Mouse (Mus musculus) limb, embryonic 15.5 days (tissue): ENCODE data around the gene Pdk2. TPM values are rescaled to one million over a fixed set of nuclear protein-coding genes. Genes with fewer than 3 reads are reported as not detected.

Experiments
- ATAC-seq: fragments of 200-750 bp; cut with Nextera tagmentation; 2 replicates; pipeline ENCODE4 v1.8.0; 2017; ENCODE audit warnings: low read depth, moderate TSS enrichment; ENCODE audit not compliant: insufficient number of reproducible peaks, low FRiP score, low TSS enrichment
- H3K27ac ChIP-seq: fragments of 300-500 bp; sonication (generic); 2 replicates; pipeline ENCODE4 v1.5.1; 2015; ENCODE audit warnings: moderate library complexity, mild to moderate bottlenecking, inconsistent platforms
- H3K27me3 ChIP-seq: fragments of 300-500 bp; sonication (generic); 2 replicates; pipeline ENCODE4 v1.6.1; 2015; ENCODE audit warnings: inconsistent platforms
- H3K36me3 ChIP-seq: fragments of 300-500 bp; sonication (generic); 2 replicates; pipeline ENCODE4 v1.6.1; 2015; ENCODE audit warnings: inconsistent platforms
- H3K4me1 ChIP-seq: fragments of 300-500 bp; sonication (generic); 2 replicates; pipeline ENCODE4 v1.6.1; 2015; ENCODE audit warnings: inconsistent platforms
- H3K4me2 ChIP-seq: fragments of 300-500 bp; sonication (generic); 2 replicates; pipeline ENCODE4 v1.6.1; 2015; ENCODE audit warnings: mild to moderate bottlenecking, inconsistent platforms
- H3K4me3 ChIP-seq: fragments of 300-500 bp; sonication (generic); 2 replicates; pipeline ENCODE4 v1.5.1; 2015; ENCODE audit warnings: mild to moderate bottlenecking, inconsistent platforms
- H3K9ac ChIP-seq: fragments of 300-500 bp; sonication (generic); 2 replicates; pipeline ENCODE4 v1.6.1; 2015; ENCODE audit warnings: inconsistent platforms
- H3K9me3 ChIP-seq: fragments of 300-500 bp; sonication (generic); 2 replicates; pipeline ENCODE4 v1.6.1; 2016; ENCODE audit warnings: inconsistent platforms
- WGBS: fragments of 180-500 bp; shearing (Covaris S2); methylation state at CpG from one replicate; pipeline ENCODE4 v1.1.7; 2015; 5-methylcytosine and 5-hydroxymethylcytosine counted together
- polyA plus RNA-seq: library from polyadenylated mRNA; unstranded; fragments of >200 nt; fragmentation: Nextera tagmentation; extraction: Ambion mirVana; gene quantifications from 2 replicates; pipeline ENCODE4 v1.2.1, GENCODE M21; 2015

Pdk2 gene
- polyA plus RNA-seq, 1 experiment from 2014 or later = 33.4 TPM

GRCm38 (mm10) chr11:95077956-95078355, 36.8 kb upstream of the Pdk2 start:
- Histone ChIP-seq H3K4me2 (no peak overlapping the region), H3K36me3 (no peaks in the 10 kb centered on the region), H3K4me1 (peaks cover 35% of the 10 kb centered on the region), H3K27ac (no peak overlapping the region), H3K4me3 (no peak overlapping the region), H3K9ac (no peak overlapping the region), H3K27me3 (peaks cover 61% of the 10 kb centered on the region), H3K9me3 (no peaks in the 10 kb centered on the region)
- 57% methylated on average over 7 of the region's 7 CpGs for WGBS
- ATAC-seq = no peak

DNA sequence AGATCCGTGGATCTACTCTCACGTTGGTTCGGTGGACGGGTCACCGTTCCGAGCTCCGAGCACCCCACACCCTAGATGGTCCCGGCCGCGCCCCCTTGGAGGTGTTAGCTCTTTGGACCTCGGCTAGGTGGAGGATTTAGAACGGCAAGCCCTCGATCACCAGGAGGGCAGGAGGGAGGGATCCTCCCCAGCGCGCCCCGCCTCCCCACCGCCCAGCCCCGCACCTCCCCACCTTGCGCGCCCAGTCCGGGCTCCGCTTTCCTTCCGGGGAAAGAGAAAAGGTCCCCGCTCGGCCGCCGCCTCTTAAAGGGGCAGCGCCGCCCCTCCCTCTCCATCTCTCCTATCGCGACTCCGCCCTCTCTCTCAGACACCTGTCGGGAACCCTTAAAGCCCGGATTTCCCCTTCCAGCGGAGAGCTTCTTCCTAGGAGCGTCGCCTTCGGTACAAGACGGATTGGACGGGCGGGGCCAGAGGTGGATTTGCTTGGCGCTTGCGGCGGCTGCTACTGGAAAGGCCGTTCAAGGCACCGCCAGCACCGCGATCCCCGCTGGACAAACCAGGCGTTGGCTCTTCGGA, 35.5 kb upstream of the Pdk2 start, which contains the start of gene Itga3:
TSS of gene Itga3 (minus strand) at position 266 of the 576 bp plus-strand sequence.
- ATAC-seq = peak; percentile 38; the same call in 1 of the 2 replicates
- Histone ChIP-seq H3K4me1 (peaks cover 49% of the 10 kb centered on the region), H3K36me3 (no peaks in the 10 kb centered on the region), H3K27ac (no peak within 1 kb of the TSS), H3K27me3 (peaks cover 65% of the 10 kb centered on the region), H3K4me3 (peak within 1 kb of the TSS; percentile 52), H3K9ac (peak within 1 kb of the TSS; percentile 44; the same call in 1 of the 2 replicates), H3K9me3 (no peaks in the 10 kb centered on the region), H3K4me2 (peak within 1 kb of the TSS; percentile 89)
- WGBS = under 1% methylated on average over 47 of the region's 51 CpGs

DNA sequence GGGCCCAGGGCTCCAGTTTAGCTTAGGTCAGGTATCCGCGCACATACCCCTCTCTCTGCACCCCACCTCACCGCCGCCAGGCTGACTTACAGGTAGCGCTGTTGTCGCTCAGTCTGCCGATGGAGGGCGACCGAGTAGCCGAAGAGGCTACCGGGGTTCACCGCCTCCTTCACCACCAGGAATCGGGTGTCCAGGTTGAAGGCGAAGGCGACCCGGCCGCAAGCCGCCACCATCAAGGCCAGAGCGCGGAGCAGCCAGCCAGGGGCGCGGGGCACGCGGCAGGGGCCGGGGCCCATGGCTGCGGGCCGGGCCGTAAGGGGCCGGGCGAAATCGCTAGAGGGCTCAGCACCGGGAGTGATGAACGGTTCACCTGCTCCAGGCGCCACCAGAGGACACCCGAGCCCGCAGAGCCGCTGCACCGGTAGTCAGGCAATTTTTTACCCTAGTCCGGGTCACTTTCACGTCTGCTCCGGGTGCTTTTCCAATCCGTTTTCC, 34.9 kb upstream of the Pdk2 start:
- H3K36me3 ChIP-seq = no peaks in the 10 kb centered on the region
- 1% methylated on average over 42 of the region's 42 CpGs for WGBS
- H3K27me3 ChIP-seq = peaks cover 65% of the 10 kb centered on the region
- no peak for ATAC-seq
- H3K4me3 ChIP-seq = peak overlapping the region; percentile 52
- no peaks in the 10 kb centered on the region for H3K9me3 ChIP-seq
- H3K4me1 ChIP-seq = peaks cover 54% of the 10 kb centered on the region
- H3K9ac ChIP-seq = peak overlapping the region; percentile 44; the same call in 1 of the 2 replicates
- H3K4me2 ChIP-seq = peak overlapping the region; percentile 89
- H3K27ac ChIP-seq = no peak overlapping the region

DNA sequence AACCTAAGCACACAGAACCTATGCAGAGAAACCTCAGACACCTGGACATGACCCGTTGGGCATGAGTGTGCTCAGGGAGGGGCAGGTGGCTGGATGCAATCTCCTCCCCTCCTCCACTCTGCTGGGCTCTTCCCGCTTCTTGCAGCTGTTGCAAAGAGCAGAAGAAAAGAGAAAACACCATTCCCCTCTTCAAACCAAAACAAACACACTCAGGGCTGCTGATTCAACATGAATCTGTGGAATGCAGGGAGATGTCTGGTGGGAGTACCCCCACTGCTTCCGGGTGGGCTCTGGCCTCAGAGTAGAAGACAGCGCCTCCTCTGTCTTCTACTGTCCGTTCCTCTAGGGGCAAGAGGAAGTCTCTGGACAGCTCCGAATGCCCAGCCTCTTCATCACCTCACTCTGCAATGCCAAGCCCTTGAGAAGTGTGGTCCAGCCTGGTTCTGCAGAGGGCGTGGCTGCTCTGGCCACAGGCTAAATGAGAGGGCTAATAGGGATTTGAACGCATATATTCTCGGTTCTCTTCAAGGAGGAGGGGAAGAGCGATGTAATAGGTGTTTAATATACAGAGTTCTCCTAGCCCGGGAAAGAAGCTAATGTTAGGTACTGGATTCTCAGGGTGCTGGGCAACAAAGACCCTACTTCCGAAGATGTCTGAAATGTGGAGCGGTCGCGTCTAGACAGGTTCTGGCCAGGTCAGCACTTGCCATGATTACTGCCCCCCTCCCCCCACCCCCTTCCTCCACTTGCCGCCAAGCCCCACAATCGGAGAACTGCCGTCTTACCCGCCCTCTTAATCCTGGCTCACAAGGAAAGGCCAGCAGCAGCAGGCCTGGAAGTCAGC, 34.3 kb upstream of the Pdk2 start:
- no peak for ATAC-seq
- Histone ChIP-seq H3K27me3 (peaks cover 65% of the 10 kb centered on the region), H3K9ac (0 out of 2 replicates have a peak overlapping the region, but pooled peaks have one; percentile 44), H3K27ac (no peak overlapping the region), H3K4me1 (peaks cover 60% of the 10 kb centered on the region), H3K4me3 (peak overlapping the region; percentile 52), H3K4me2 (peak overlapping the region; percentile 89), H3K36me3 (no peaks in the 10 kb centered on the region), H3K9me3 (no peaks in the 10 kb centered on the region)
- 8% methylated on average over 19 of the region's 19 CpGs for WGBS

- Histone ChIP-seq H3K4me1 (peaks cover 61% of the 10 kb centered on the region), H3K9ac (no peak overlapping the region), H3K9me3 (no peaks in the 10 kb centered on the region), H3K36me3 (no peaks in the 10 kb centered on the region), H3K4me2 (peak overlapping the region; percentile 89), H3K27me3 (peaks cover 64% of the 10 kb centered on the region), H3K27ac (no peak overlapping the region), H3K4me3 (peak overlapping the region; percentile 52)
- no peak for ATAC-seq
- 59% methylated on average over 4 of the region's 4 CpGs for WGBS
Observed at GRCm38 (mm10) chr11:95074694-95075093, 33.5 kb upstream of the Pdk2 start.

DNA sequence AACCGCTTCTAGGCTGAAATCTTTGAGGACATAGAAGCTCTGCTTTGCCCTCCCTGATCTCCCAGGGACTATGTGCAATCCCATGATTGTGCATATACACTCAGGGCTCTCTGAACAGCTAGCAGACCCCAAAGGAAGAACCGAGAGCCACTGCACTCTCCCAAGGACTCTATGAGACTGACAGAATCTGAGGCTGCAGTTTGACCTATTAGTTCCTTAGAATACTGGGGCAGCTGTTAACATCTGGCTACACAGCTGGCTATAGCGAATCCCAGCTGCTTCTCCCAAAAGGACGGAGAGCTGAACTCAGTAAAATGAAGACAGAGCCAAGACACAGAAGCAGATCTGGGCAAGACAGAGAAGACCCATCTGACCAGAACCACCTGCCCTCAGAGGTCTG, 32.7 kb upstream of the Pdk2 start:
- WGBS = 61% methylated on average over 4 of the region's 4 CpGs
- H3K4me1 ChIP-seq = peaks cover 57% of the 10 kb centered on the region
- H3K9ac ChIP-seq = no peak overlapping the region
- no peak overlapping the region for H3K27ac ChIP-seq
- H3K9me3 ChIP-seq = no peaks in the 10 kb centered on the region
- no peak for ATAC-seq
- no peak overlapping the region for H3K4me3 ChIP-seq
- H3K27me3 ChIP-seq = peaks cover 55% of the 10 kb centered on the region
- H3K36me3 ChIP-seq = no peaks in the 10 kb centered on the region
- no peak overlapping the region for H3K4me2 ChIP-seq

DNA sequence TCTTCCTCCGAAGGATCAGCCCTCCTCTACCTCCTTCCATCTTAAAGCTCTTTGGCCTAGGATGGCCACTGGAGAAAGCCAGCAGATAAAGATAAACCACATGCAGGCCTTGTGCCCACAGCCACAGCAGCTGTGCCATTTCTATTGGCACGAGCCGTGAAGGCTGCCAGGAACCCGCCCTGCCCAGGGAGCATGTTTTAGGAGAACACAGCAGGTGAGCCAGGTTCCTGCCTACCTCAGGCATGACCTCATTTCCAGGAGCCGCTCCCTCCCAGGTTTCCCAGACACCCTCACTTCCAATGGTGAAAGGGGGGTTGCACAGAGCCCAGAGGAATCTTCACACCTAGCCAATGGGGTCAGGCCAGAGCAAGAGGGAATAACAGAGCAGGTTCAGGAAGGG, 31.6 kb upstream of the Pdk2 start:
- H3K27ac ChIP-seq = no peak overlapping the region
- H3K4me1 ChIP-seq = peaks cover 55% of the 10 kb centered on the region
- WGBS = 44% methylated on average over 5 of the region's 5 CpGs
- 0 out of 2 replicates have a peak overlapping the region, but pooled peaks have one; percentile 3 for H3K4me2 ChIP-seq
- peaks cover 45% of the 10 kb centered on the region for H3K27me3 ChIP-seq
- no peak overlapping the region for H3K9ac ChIP-seq
- no peak overlapping the region for H3K4me3 ChIP-seq
- ATAC-seq = no peak
- no peaks in the 10 kb centered on the region for H3K9me3 ChIP-seq
- H3K36me3 ChIP-seq = no peaks in the 10 kb centered on the region

- no peak for ATAC-seq
- H3K4me2 ChIP-seq = no peak overlapping the region
- H3K4me1 ChIP-seq = peaks cover 54% of the 10 kb centered on the region
- H3K27ac ChIP-seq = no peak overlapping the region
- H3K27me3 ChIP-seq = peaks cover 38% of the 10 kb centered on the region
- no peaks in the 10 kb centered on the region for H3K36me3 ChIP-seq
- WGBS = 55% methylated on average over 8 of the region's 8 CpGs
- H3K9ac ChIP-seq = no peak overlapping the region
- no peak overlapping the region for H3K4me3 ChIP-seq
- H3K9me3 ChIP-seq = no peaks in the 10 kb centered on the region
Observed at GRCm38 (mm10) chr11:95072136-95072535, 31.0 kb upstream of the Pdk2 start.

GRCm38 (mm10) chr11:95071266-95071665, 30.1 kb upstream of the Pdk2 start:
- H3K4me2 ChIP-seq = no peak overlapping the region
- no peak overlapping the region for H3K4me3 ChIP-seq
- H3K27me3 ChIP-seq = peaks cover 30% of the 10 kb centered on the region
- peaks cover 47% of the 10 kb centered on the region for H3K4me1 ChIP-seq
- ATAC-seq = peak; percentile 22; the same call in 1 of the 2 replicates
- no peak overlapping the region for H3K9ac ChIP-seq
- H3K36me3 ChIP-seq = no peaks in the 10 kb centered on the region
- peak overlapping the region; percentile 59; the same call in 1 of the 2 replicates for H3K27ac ChIP-seq
- no peaks in the 10 kb centered on the region for H3K9me3 ChIP-seq
- 39% methylated on average over 7 of the region's 7 CpGs for WGBS

- ATAC-seq = no peak
- no peaks in the 10 kb centered on the region for H3K9me3 ChIP-seq
- H3K4me3 ChIP-seq = no peak overlapping the region
- H3K36me3 ChIP-seq = no peaks in the 10 kb centered on the region
- H3K27me3 ChIP-seq = peaks cover 24% of the 10 kb centered on the region
- H3K27ac ChIP-seq = peak overlapping the region; percentile 59; the same call in 1 of the 2 replicates
- H3K9ac ChIP-seq = no peak overlapping the region
- no peak overlapping the region for H3K4me2 ChIP-seq
- 58% methylated on average over 8 of the region's 8 CpGs for WGBS
- H3K4me1 ChIP-seq = peaks cover 38% of the 10 kb centered on the region
Observed at GRCm38 (mm10) chr11:95070140-95071107, 29.3 kb upstream of the Pdk2 start.

- Histone ChIP-seq H3K36me3 (no peaks in the 10 kb centered on the region), H3K9ac (no peak overlapping the region), H3K9me3 (no peaks in the 10 kb centered on the region), H3K4me1 (peaks cover 28% of the 10 kb centered on the region), H3K4me3 (no peak overlapping the region), H3K27me3 (peaks cover 14% of the 10 kb centered on the region), H3K27ac (0 out of 2 replicates have a peak overlapping the region, but pooled peaks have one; percentile 52), H3K4me2 (no peak overlapping the region)
- WGBS = 72% methylated on average over 10 of the region's 10 CpGs
- no peak for ATAC-seq
Observed at GRCm38 (mm10) chr11:95069226-95069957, 28.2 kb upstream of the Pdk2 start.
